In genomic region chr1:119919299-119919698, GRCm38 (mm10) we compare ENCODE assay signal across 9 mouse cellular contexts. TPM values are rescaled to one million over a fixed set of nuclear protein-coding genes. Genes with fewer than 3 reads are reported as not detected.
DNase-seq lines count a peak whose midpoint lies in the region; ATAC-seq lines count a peak whose summit lies in the region.
"Had no signal": no experiment of that assay in that cellular context is flagged by ENCODE, and none has a peak within 500 bp of the region (broad histone marks: within the 10 kb centered on the region; RNA-seq: fewer than 3 reads in every experiment).

No protein-coding gene starts in this region.

- DNase-seq in cerebellum, adult 18-20 months: peak; percentile 35 to 38
- no peak for DNase-seq in cerebellum, adult 11-12 months
- DNase-seq in layer of hippocampus, adult 11-12 months (ENCODE audit: low spot score): peak; percentile 31
- no peak for DNase-seq in layer of hippocampus, adult 9-11 months
- peak; percentile 43 for DNase-seq in adrenal gland, postnatal 14 days
- no peak for DNase-seq in left cerebral cortex, postnatal 25 days (ENCODE audit: low spot score in 2 of 2)
- DNase-seq in spleen, postnatal 36 days (ENCODE audit: low spot score in 2 of 2): no peak
- DNase-seq: liver, embryonic 13.5 days had no signal

- peak; percentile 90 for ATAC-seq in megakaryocyte progenitor cell, adult 5-6 weeks (replicated peaks; ENCODE audit: poor library complexity)

- intact Hi-C loops in left cerebral cortex, postnatal 25 days (cut with DNase I): no loop called here

RNA-seq across cellular contexts. Expression of gene Tmem177, which starts 6.3 kb away (rescaled TPM):
- 8.4 and 10.1 TPM in 2 replicates for total RNA-seq in adrenal gland, postnatal 14 days (2021)
- 3.8 and 4.0 TPM in 2 replicates for total RNA-seq in megakaryocyte progenitor cell, adult 5-6 weeks (2015)
- total RNA-seq in megakaryocyte progenitor cell, adult 5-6 weeks (2017): 2.0 and 4.7 TPM in 2 replicates
- 1 to 10 TPM; 8.0 to 8.3 TPM for total RNA-seq in left cerebral cortex, postnatal 25 days (2021)

Comparison
In these comparisons a context has a peak if more than half of its experiments do, and no peak if none do; other contexts are left out.
1. DNase-seq: peak in cerebellum, adult 18-20 months (2 of 2), layer of hippocampus, adult 11-12 months (single experiment) and adrenal gland, postnatal 14 days (single experiment); none in cerebellum, adult 11-12 months (single experiment), layer of hippocampus, adult 9-11 months (single experiment), left cerebral cortex, postnatal 25 days (0 of 2) and spleen, postnatal 36 days (0 of 2).